Mouse (Mus musculus): ENCODE data around the gene Mfsd5. TPM values are rescaled to one million over a fixed set of nuclear protein-coding genes. Genes with fewer than 3 reads are reported as not detected.

The Mfsd5 gene
- 29.1 to 33.1 TPM (median 29.8 TPM) in 4 replicates for total RNA-seq (2023)

DNA sequence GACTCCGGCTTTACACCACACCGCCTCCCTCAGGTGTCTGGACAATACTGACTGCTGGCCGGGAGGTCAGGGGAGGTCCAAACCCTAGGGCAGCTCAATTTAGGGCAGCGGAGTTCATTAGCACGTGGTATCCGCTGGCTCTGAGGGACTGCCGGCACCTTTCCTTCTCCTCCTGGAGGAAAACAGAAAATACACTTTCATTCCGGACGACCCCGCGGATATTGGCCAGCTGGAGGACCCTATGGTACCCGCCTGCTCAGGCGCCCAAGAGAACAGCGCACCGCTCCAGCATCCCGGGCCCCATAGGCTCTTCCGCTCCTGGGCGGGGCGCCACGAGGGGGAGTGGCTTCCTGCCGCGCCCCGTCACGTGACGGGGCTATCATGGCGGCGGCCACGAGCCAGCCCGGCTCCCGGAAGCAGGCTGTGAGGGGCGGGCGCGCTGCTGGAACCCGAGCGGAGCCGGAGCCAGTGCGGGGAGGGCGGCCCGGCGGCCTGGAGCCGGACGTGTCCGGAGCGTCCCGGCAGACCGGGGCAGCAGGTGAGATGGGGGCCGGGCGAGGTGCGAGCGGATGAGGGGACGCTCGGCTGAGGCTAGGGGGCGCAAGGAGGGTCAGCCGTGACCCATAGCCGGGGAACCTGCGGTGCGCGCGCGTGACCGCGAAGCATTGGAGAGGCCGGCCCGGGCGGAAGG is at the start of gene Mfsd5:
Gene Mfsd5 (plus strand): TSS at position 363 of the 691 bp plus-strand sequence.

GRCm38 (mm10) chr15:102231748-102232147 is 47.5 kb upstream of the Mfsd5 start, which contains the start of gene Itgb7:
TSS of gene Itgb7 (minus strand) at chr15:102231944.

GRCm38 (mm10) chr15:102257202-102258075 is 21.8 kb upstream of the Mfsd5 start, which contains the start of gene Rarg:
TSS of gene Rarg (minus strand) at chr15:102257517.

GRCm38 (mm10) chr15:102270274-102270960 is 8.8 kb upstream of the Mfsd5 start, which contains the start of gene Gm9918:
TSS of gene Gm9918 (plus strand) at chr15:102270563.

GRCm38 (mm10) chr15:102295633-102296367 is 16.5 kb downstream of the Mfsd5 start, which contains the start of gene Espl1:
TSS of gene Espl1 (plus strand) at chr15:102296266.

GRCm38 (mm10) chr15:102326022-102326576 is 46.8 kb downstream of the Mfsd5 start, which contains the start of gene Pfdn5:
TSS of gene Pfdn5 (plus strand) at chr15:102326116.

Other genes starting within 250 kb of the Mfsd5 start
- gene Eif4b, start 205.7 kb upstream of the Mfsd5 start, total RNA-seq (2023): 227 to 240 TPM (median 233 TPM) in 4 replicates
- 0.18 to 4.5 TPM (median 0.52 TPM) in 4 replicates for gene Tns2, start 179.0 kb upstream of the Mfsd5 start, total RNA-seq (2023)
- 36.3 to 41.8 TPM (median 36.9 TPM) in 4 replicates for gene Spryd3, start 143.2 kb upstream of the Mfsd5 start, total RNA-seq (2023)
- 0.55 to 1.1 TPM in 2 of 4 replicates, not detected in the others for gene Igfbp6, start 135.1 kb upstream of the Mfsd5 start, total RNA-seq (2023)
- 0.33 to 0.91 TPM (median 0.70 TPM) in 3 of 4 replicates, not detected in the other for gene Soat2, start 128.9 kb upstream of the Mfsd5 start, total RNA-seq (2023)
- 111 to 141 TPM (median 130 TPM) in 4 replicates for gene Zfp740, start 76.2 kb upstream of the Mfsd5 start, total RNA-seq (2023)
- 24.6 to 31.1 TPM (median 29.0 TPM) in 4 replicates for gene Csad, start 74.7 kb upstream of the Mfsd5 start, total RNA-seq (2023)
- gene Itgb7, start 47.5 kb upstream of the Mfsd5 start, total RNA-seq (2023): 187 to 202 TPM (median 190 TPM) in 4 replicates
- 0.33 to 1.3 TPM (median 0.66 TPM) in 4 replicates for gene Rarg, start 21.9 kb upstream of the Mfsd5 start, total RNA-seq (2023)
- not detected in 4 replicates for gene Gm9918, start 8.9 kb upstream of the Mfsd5 start, total RNA-seq (2023)
- 1.0 to 2.1 TPM (median 1.1 TPM) in 4 replicates for gene Espl1, start 16.8 kb downstream of the Mfsd5 start, total RNA-seq (2023)
- 474 to 522 TPM (median 515 TPM) in 4 replicates for gene Pfdn5, start 46.7 kb downstream of the Mfsd5 start, total RNA-seq (2023)
- gene Myg1, start 52.3 kb downstream of the Mfsd5 start, total RNA-seq (2023): 49.2 to 62.4 TPM (median 52.1 TPM) in 4 replicates
- 55.2 to 70.8 TPM (median 65.9 TPM) in 4 replicates for gene Aaas, start 71.3 kb downstream of the Mfsd5 start, total RNA-seq (2023)
- gene Sp7, start 87.7 kb downstream of the Mfsd5 start, total RNA-seq (2023): not detected in 4 replicates
- 173 to 210 TPM (median 184 TPM) in 4 replicates for gene Sp1, start 126.7 kb downstream of the Mfsd5 start, total RNA-seq (2023)
- 0.46 to 8.5 TPM (median 0.73 TPM) in 4 replicates for gene Amhr2, start 165.9 kb downstream of the Mfsd5 start, total RNA-seq (2023)
- gene Prr13, start 179.6 kb downstream of the Mfsd5 start, total RNA-seq (2023): 86.5 to 104 TPM (median 95.4 TPM) in 4 replicates
- 728 to 764 TPM (median 734 TPM) in 4 replicates for gene Pcbp2, start 191.1 kb downstream of the Mfsd5 start, total RNA-seq (2023)
- gene Gm10337, start 224.3 kb downstream of the Mfsd5 start, total RNA-seq (2023): 8.3 to 18.6 TPM (median 11.2 TPM) in 3 of 4 replicates, not detected in the other
- gene Map3k12, start 237.6 kb downstream of the Mfsd5 start, total RNA-seq (2023): 0.88 to 1.8 TPM (median 1.1 TPM) in 4 replicates
- 41.6 to 48.9 TPM (median 44.6 TPM) in 4 replicates for gene Tarbp2, start 238.7 kb downstream of the Mfsd5 start, total RNA-seq (2023)
- gene Npff, start 245.5 kb downstream of the Mfsd5 start, total RNA-seq (2023): 17.0 to 20.3 TPM (median 18.8 TPM) in 4 replicates